Mouse (Mus musculus) thymus, adult 2 months (tissue): Measurements from ENCODE around the gene Atp1b2.

Experiments
- CTCF ChIP-seq: fragments of 200-500 bp; IDR thresholded peaks from 2 replicates; pipeline ENCODE4 v1.5.1; 2012; ENCODE audit warnings: mild to moderate bottlenecking, control low read depth, low read length, moderate library complexity, borderline replicate concordance; ENCODE audit not compliant: control insufficient read depth, poor library complexity, insufficient read depth; ENCODE audit errors: extremely low read depth
- POLR2A ChIP-seq: fragments of 200-500 bp; IDR thresholded peaks from 2 replicates; pipeline ENCODE4 v1.6.1; 2012; ENCODE audit warnings: mild to moderate bottlenecking, low read length, control low read depth, moderate library complexity; ENCODE audit not compliant: control insufficient read depth, poor library complexity, insufficient read depth; ENCODE audit errors: extremely low read depth

- TF ChIP-seq POLR2A (no peak), CTCF (no peak)
Measured at GRCm38 (mm10) chr11:69551310-69551709, 54.4 kb downstream of the Atp1b2 start.
